Mouse (Mus musculus): Measurements from ENCODE around the gene Acacb. TPM values are rescaled to one million over a fixed set of nuclear protein-coding genes. Genes with fewer than 3 reads are reported as not detected.

Gene Acacb
- total and polyA plus RNA-seq, 3 experiments = 3.9 to 16.3 (median 13.4) TPM

GRCm38 (mm10) chr5:114273693-114274402, 127.5 kb downstream of the Acacb start, which contains the start of gene Foxn4:
Gene Foxn4, minus strand, starts transcription at chr5:114273807.
- Histone ChIP-seq H3K27me3 (replicated peaks) (peaks cover 79% of the 10 kb centered on the region), H3K79me2 (replicated peaks; ENCODE audit: control insufficient read depth, extremely low read depth, insufficient read depth, poor library complexity, severe bottlenecking) (no peaks in the 10 kb centered on the region), H3K9ac (ENCODE audit: insufficient read depth, low read depth) (no peak within 1 kb of the TSS), H3K4me2 (ENCODE audit: insufficient read depth, low read depth, poor library complexity, severe bottlenecking) (no peak within 1 kb of the TSS), H3K4me3 (replicated peaks in 1 of 3; ENCODE audit: low read depth in 2 of 3, low read length in 2 of 3, poor library complexity in 1 of 3) (no peak within 1 kb of the TSS), H3K36me3 (replicated peaks in 1 of 2; ENCODE audit: control insufficient read depth in 1 of 2, insufficient read depth in 1 of 2, low read length in 1 of 2) (no peaks in the 10 kb centered on the region), H3K27ac (ENCODE audit: insufficient read depth, low read depth) (no peak within 1 kb of the TSS), H3K4me1 (ENCODE audit: control insufficient read depth in 1 of 2, insufficient read depth in 2 of 2) (no peaks in the 10 kb centered on the region), H3K9me3 (replicated peaks; ENCODE audit: low read length) (no peaks in the 10 kb centered on the region)
- DNase-seq (ENCODE audit: extremely low read depth) = no peak
- dilution Hi-C loops (cut with MboI; ENCODE audit: extremely low pct_ligation_motif_present, extremely low pct_unique_long_range_greater_than_20kb, low sequenced_read_pairs) = no loop called here
- in situ Hi-C loops (cut with MboI; ENCODE audit: low pct_ligation_motif_present, low pct_unique_long_range_greater_than_20kb, low sequenced_read_pairs) = no loop called here
- TF ChIP-seq POLR2AphosphoS2 (IDR thresholded peaks at IDR 0.05; ENCODE audit: low read depth, low read length) = no peak
- TF ChIP-seq KAT2A (IDR thresholded peaks at IDR 0.05; ENCODE audit: insufficient replicate concordance, low read length) = no peak
- no peak for TF ChIP-seq CHD2 (IDR thresholded peaks at IDR 0.05; ENCODE audit: low read length)
- TF ChIP-seq CHD1 (IDR thresholded peaks at IDR 0.05; ENCODE audit: low read depth, low read length) = no peak
- TF ChIP-seq JUND (conservative IDR thresholded peaks at IDR 0.05; ENCODE audit: low read depth, low read length) = no peak
- TF ChIP-seq ZMIZ1 (IDR thresholded peaks at IDR 0.05; ENCODE audit: low read depth, low read length) = no peak
- no peak for TF ChIP-seq ZC3H11A (IDR thresholded peaks at IDR 0.05; ENCODE audit: low read depth, low read length)
- no peak for TF ChIP-seq MEF2A (IDR thresholded peaks at IDR 0.05; ENCODE audit: borderline replicate concordance, low read depth, low read length)

GRCm38 (mm10) chr5:114275339-114275738, 129.0 kb downstream of the Acacb start:
- H3K4me3 ChIP-seq (replicated peaks in 1 of 3; ENCODE audit: low read depth in 2 of 3, low read length in 2 of 3, poor library complexity in 1 of 3) = no peak overlapping the region
- H3K79me2 ChIP-seq (replicated peaks; ENCODE audit: control insufficient read depth, extremely low read depth, insufficient read depth, poor library complexity, severe bottlenecking) = no peaks in the 10 kb centered on the region
- peaks cover 67% of the 10 kb centered on the region for H3K27me3 ChIP-seq (replicated peaks)
- no peak overlapping the region for H3K27ac ChIP-seq (ENCODE audit: insufficient read depth, low read depth)
- in situ Hi-C loops (cut with MboI; ENCODE audit: low pct_ligation_motif_present, low pct_unique_long_range_greater_than_20kb, low sequenced_read_pairs) (no loop called here), dilution Hi-C loops (cut with MboI; ENCODE audit: extremely low pct_ligation_motif_present, extremely low pct_unique_long_range_greater_than_20kb, low sequenced_read_pairs) (no loop called here)
- no peaks in the 10 kb centered on the region for H3K4me1 ChIP-seq (ENCODE audit: control insufficient read depth in 1 of 2, insufficient read depth in 2 of 2)
- no peak overlapping the region for H3K9ac ChIP-seq (ENCODE audit: insufficient read depth, low read depth)
- H3K9me3 ChIP-seq (replicated peaks; ENCODE audit: low read length) = no peaks in the 10 kb centered on the region
- H3K4me2 ChIP-seq (ENCODE audit: insufficient read depth, low read depth, poor library complexity, severe bottlenecking) = no peak overlapping the region
- DNase-seq (ENCODE audit: extremely low read depth) = no peak
- TF ChIP-seq USF1 (IDR thresholded peaks at IDR 0.05; ENCODE audit: low read depth, low read length) = no peak
- no peak for TF ChIP-seq TCF12 (IDR thresholded peaks at IDR 0.05; ENCODE audit: low read depth, low read length)
- no peaks in the 10 kb centered on the region for H3K36me3 ChIP-seq (replicated peaks in 1 of 2; ENCODE audit: control insufficient read depth in 1 of 2, insufficient read depth in 1 of 2, low read length in 1 of 2)

DNA sequence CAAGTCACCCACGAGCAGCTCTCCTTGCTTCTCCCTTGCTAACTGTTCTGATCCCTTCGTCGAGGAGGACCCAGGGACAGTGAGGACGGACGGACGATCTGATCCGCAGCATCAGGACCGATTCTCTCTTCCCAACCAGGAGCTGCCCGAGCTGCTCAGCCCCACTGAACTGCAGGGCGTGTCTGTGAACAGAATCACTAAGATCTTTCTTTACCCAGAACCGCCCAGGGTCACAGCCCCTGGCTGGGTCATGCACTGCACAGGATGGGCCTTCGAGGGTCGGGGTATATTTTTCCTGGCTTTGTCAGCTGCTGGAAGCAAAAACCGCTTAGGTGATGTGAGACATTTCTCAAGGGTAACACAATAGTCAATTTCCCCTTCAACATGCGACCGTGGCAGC, 129.7 kb downstream of the Acacb start:
- H3K4me2 ChIP-seq (ENCODE audit: insufficient read depth, low read depth, poor library complexity, severe bottlenecking) = no peak overlapping the region
- in situ Hi-C loops (cut with MboI; ENCODE audit: low pct_ligation_motif_present, low pct_unique_long_range_greater_than_20kb, low sequenced_read_pairs) = no loop called here
- H3K36me3 ChIP-seq (replicated peaks in 1 of 2; ENCODE audit: control insufficient read depth in 1 of 2, insufficient read depth in 1 of 2, low read length in 1 of 2) = no peaks in the 10 kb centered on the region
- no peaks in the 10 kb centered on the region for H3K9me3 ChIP-seq (replicated peaks; ENCODE audit: low read length)
- no peak for DNase-seq (ENCODE audit: extremely low read depth)
- dilution Hi-C loops (cut with MboI; ENCODE audit: extremely low pct_ligation_motif_present, extremely low pct_unique_long_range_greater_than_20kb, low sequenced_read_pairs) = no loop called here
- no peak overlapping the region for H3K27ac ChIP-seq (ENCODE audit: insufficient read depth, low read depth)
- no peak overlapping the region for H3K9ac ChIP-seq (ENCODE audit: insufficient read depth, low read depth)
- TF ChIP-seq ZNF384 (IDR thresholded peaks at IDR 0.05; ENCODE audit: low read depth, low read length) (no peak), TBP (conservative IDR thresholded peaks at IDR 0.05; ENCODE audit: low read depth, low read length) (no peak), ZMIZ1 (IDR thresholded peaks at IDR 0.05; ENCODE audit: low read depth, low read length) (no peak), ZC3H11A (IDR thresholded peaks at IDR 0.05; ENCODE audit: low read depth, low read length) (no peak), RAD21 (IDR thresholded peaks at IDR 0.05; ENCODE audit: low read depth, low read length) (no peak), NRF1 (IDR thresholded peaks at IDR 0.05; ENCODE audit: low read depth, low read length) (no peak), SMC3 (IDR thresholded peaks at IDR 0.05; ENCODE audit: low read depth, low read length) (no peak), BHLHE40 (IDR thresholded peaks at IDR 0.05; ENCODE audit: low read depth, low read length) (no peak), HCFC1 (IDR thresholded peaks at IDR 0.05; ENCODE audit: low read depth, low read length) (no peak), CHD2 (IDR thresholded peaks at IDR 0.05; ENCODE audit: low read length) (no peak)
- no peaks in the 10 kb centered on the region for H3K79me2 ChIP-seq (replicated peaks; ENCODE audit: control insufficient read depth, extremely low read depth, insufficient read depth, poor library complexity, severe bottlenecking)
- H3K4me3 ChIP-seq (replicated peaks in 1 of 3; ENCODE audit: low read depth in 2 of 3, low read length in 2 of 3, poor library complexity in 1 of 3) = no peak overlapping the region
- H3K4me1 ChIP-seq (ENCODE audit: control insufficient read depth in 1 of 2, insufficient read depth in 2 of 2) = no peaks in the 10 kb centered on the region
- peaks cover 60% of the 10 kb centered on the region for H3K27me3 ChIP-seq (replicated peaks)
